Mouse (Mus musculus): ENCODE results near the gene Ddc. TPM values are rescaled to one million over a fixed set of nuclear protein-coding genes. Genes with fewer than 3 reads are reported as not detected.
A peak's percentile ranks its signal among the peaks of the same experiment; 100 is the strongest.

The Ddc gene
- total and polyA plus RNA-seq, 3 experiments = 0.91 to 2.3 (median 1.3) TPM

DNA sequence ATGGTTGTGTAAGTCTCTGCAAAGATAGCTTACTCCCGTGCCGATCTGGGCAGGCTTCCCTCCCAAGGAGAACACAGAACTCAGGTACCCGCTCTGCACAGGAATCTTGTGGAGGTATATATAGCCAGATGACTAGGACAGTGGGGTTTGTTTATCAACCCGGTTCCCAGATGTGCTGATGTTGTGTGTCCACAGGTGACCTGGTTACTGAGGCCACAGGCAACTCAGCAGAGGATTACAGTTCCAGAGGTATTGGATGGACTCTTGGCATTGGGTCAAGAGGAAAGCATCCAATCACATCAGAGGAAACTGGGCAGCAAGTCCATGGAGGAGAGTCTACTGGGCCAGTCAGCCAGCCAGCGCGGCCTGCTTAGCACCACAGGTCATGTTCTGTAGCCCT lies 79.1 kb downstream of the Ddc start:
- Histone ChIP-seq H3K79me2 (replicated peaks; ENCODE audit: control insufficient read depth, insufficient read depth, low read length) (no peaks in the 10 kb centered on the region), H3K27ac (no peak overlapping the region), H3K4me1 (ENCODE audit: control insufficient read depth, insufficient read depth, low read length) (peaks cover 3% of the 10 kb centered on the region), H3K27me3 (ENCODE audit: control insufficient read depth, insufficient read depth, low read length) (no peaks in the 10 kb centered on the region), H3K9ac (ENCODE audit: low read depth, low read length) (no peak overlapping the region), H3K4me3 (no peak overlapping the region), H3K36me3 (ENCODE audit: control insufficient read depth, insufficient read depth, low read length) (no peaks in the 10 kb centered on the region)
- TF ChIP-seq EP300 (IDR thresholded peaks at IDR 0.05; ENCODE audit: insufficient read depth, low read depth, low read length) (no peak), POLR2A (IDR thresholded peaks at IDR 0.05; ENCODE audit: insufficient read depth, low read depth, low read length) (no peak), CTCF (IDR thresholded peaks at IDR 0.05) (no peak)
- WGBS = 81% methylated on average over 6 of the region's 6 CpGs
- DNase-seq = no peak
- intact Hi-C loops (cut with DNase I) = no loop called here

- DNase-seq = no peak
- Histone ChIP-seq H3K27me3 (ENCODE audit: control insufficient read depth, insufficient read depth, low read length) (no peaks in the 10 kb centered on the region), H3K27ac (no peak overlapping the region), H3K4me1 (ENCODE audit: control insufficient read depth, insufficient read depth, low read length) (peaks cover 2% of the 10 kb centered on the region; the same call in 1 of the 2 replicates), H3K79me2 (replicated peaks; ENCODE audit: control insufficient read depth, insufficient read depth, low read length) (no peaks in the 10 kb centered on the region), H3K36me3 (ENCODE audit: control insufficient read depth, insufficient read depth, low read length) (no peaks in the 10 kb centered on the region), H3K4me3 (no peak overlapping the region), H3K9ac (ENCODE audit: low read depth, low read length) (no peak overlapping the region)
- intact Hi-C loops (cut with DNase I) = no loop called here
- WGBS = 67% methylated on average over 3 of the region's 3 CpGs
- TF ChIP-seq POLR2A (IDR thresholded peaks at IDR 0.05; ENCODE audit: insufficient read depth, low read depth, low read length) = no peak
- no peak for TF ChIP-seq CTCF (IDR thresholded peaks at IDR 0.05)
- TF ChIP-seq EP300 (IDR thresholded peaks at IDR 0.05; ENCODE audit: insufficient read depth, low read depth, low read length) = no peak
Observed at GRCm38 (mm10) chr11:11815737-11816136, 82.2 kb downstream of the Ddc start.

GRCm38 (mm10) chr11:11811906-11812480 lies 86.0 kb downstream of the Ddc start:
- Histone ChIP-seq H3K4me1 (ENCODE audit: control insufficient read depth, insufficient read depth, low read length) (peaks cover 1% of the 10 kb centered on the region; the same call in 1 of the 2 replicates), H3K9ac (ENCODE audit: low read depth, low read length) (peak overlapping the region; percentile 67), H3K27me3 (ENCODE audit: control insufficient read depth, insufficient read depth, low read length) (no peaks in the 10 kb centered on the region), H3K4me3 (no peak overlapping the region), H3K79me2 (replicated peaks; ENCODE audit: control insufficient read depth, insufficient read depth, low read length) (no peaks in the 10 kb centered on the region), H3K27ac (no peak overlapping the region), H3K36me3 (ENCODE audit: control insufficient read depth, insufficient read depth, low read length) (no peaks in the 10 kb centered on the region)
- 21% methylated on average over 9 of the region's 9 CpGs for WGBS
- peak; percentile 67 to 77 for DNase-seq
- TF ChIP-seq CTCF (IDR thresholded peaks at IDR 0.05) (peak; percentile 98), EP300 (IDR thresholded peaks at IDR 0.05; ENCODE audit: insufficient read depth, low read depth, low read length) (no peak), POLR2A (IDR thresholded peaks at IDR 0.05; ENCODE audit: insufficient read depth, low read depth, low read length) (no peak)
- intact Hi-C loops (cut with DNase I) = no loop called here

GRCm38 (mm10) chr11:11809404-11810175 lies 88.4 kb downstream of the Ddc start:
- H3K4me3 ChIP-seq = peak overlapping the region; percentile 79
- intact Hi-C loops (cut with DNase I) = no loop called here
- H3K27me3 ChIP-seq (ENCODE audit: control insufficient read depth, insufficient read depth, low read length) = no peaks in the 10 kb centered on the region
- WGBS = 16% methylated on average over 11 of the region's 11 CpGs
- H3K4me1 ChIP-seq (ENCODE audit: control insufficient read depth, insufficient read depth, low read length) = peaks cover 1% of the 10 kb centered on the region; the same call in 1 of the 2 replicates
- H3K79me2 ChIP-seq (replicated peaks; ENCODE audit: control insufficient read depth, insufficient read depth, low read length) = no peaks in the 10 kb centered on the region
- no peaks in the 10 kb centered on the region for H3K36me3 ChIP-seq (ENCODE audit: control insufficient read depth, insufficient read depth, low read length)
- no peak for DNase-seq
- peak overlapping the region; percentile 96 for H3K27ac ChIP-seq
- H3K9ac ChIP-seq (ENCODE audit: low read depth, low read length) = peak overlapping the region; percentile 71
- TF ChIP-seq CTCF (IDR thresholded peaks at IDR 0.05) = no peak
- TF ChIP-seq POLR2A (IDR thresholded peaks at IDR 0.05; ENCODE audit: insufficient read depth, low read depth, low read length) = no peak
- TF ChIP-seq EP300 (IDR thresholded peaks at IDR 0.05; ENCODE audit: insufficient read depth, low read depth, low read length) = no peak

DNA sequence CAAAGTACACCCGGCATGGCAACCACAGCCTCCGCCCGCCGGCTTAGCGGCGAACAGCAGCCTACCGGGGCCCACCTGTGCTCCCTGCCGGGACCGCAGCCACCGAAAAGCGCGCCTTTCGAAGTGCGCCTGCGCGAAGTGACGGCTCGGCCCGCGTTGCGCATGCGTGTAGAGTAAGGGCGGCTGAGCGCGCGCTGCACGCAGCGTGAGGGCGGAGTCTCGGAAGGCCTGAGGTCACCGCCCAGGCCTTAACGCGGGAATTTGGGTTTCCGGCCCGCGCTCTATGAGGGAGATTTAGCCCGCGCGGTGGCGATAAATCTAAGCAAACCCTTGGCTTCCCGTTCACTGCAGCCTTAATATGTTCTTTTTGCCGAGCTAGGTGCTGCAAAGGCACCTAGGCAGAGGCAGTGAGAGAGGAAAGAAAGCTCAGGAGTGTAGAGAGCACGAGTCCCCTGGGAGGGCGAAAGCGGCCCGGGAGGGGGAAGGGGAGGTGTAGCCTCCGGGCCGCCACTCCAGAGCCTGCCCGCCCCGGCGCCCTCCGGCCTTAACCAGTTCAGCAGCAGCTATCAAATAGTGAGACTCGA lies 89.0 kb downstream of the Ddc start, which contains the start of gene Fignl1:
Gene Fignl1 (minus strand): TSS at position 143 of the 584 bp plus-strand sequence.
- Histone ChIP-seq H3K27ac (peak within 1 kb of the TSS; percentile 96), H3K4me3 (peak within 1 kb of the TSS; percentile 79), H3K79me2 (replicated peaks; ENCODE audit: control insufficient read depth, insufficient read depth, low read length) (no peaks in the 10 kb centered on the region), H3K4me1 (ENCODE audit: control insufficient read depth, insufficient read depth, low read length) (peaks cover 1% of the 10 kb centered on the region; the same call in 1 of the 2 replicates), H3K9ac (ENCODE audit: low read depth, low read length) (peak within 1 kb of the TSS; percentile 71), H3K36me3 (ENCODE audit: control insufficient read depth, insufficient read depth, low read length) (no peaks in the 10 kb centered on the region), H3K27me3 (ENCODE audit: control insufficient read depth, insufficient read depth, low read length) (no peaks in the 10 kb centered on the region)
- TF ChIP-seq CTCF (IDR thresholded peaks at IDR 0.05) (peak; percentile 59), POLR2A (IDR thresholded peaks at IDR 0.05; ENCODE audit: insufficient read depth, low read depth, low read length) (peak; percentile 59; the same call in 1 of the 2 replicates), EP300 (IDR thresholded peaks at IDR 0.05; ENCODE audit: insufficient read depth, low read depth, low read length) (no peak)
- under 1% methylated on average over 53 of the region's 53 CpGs for WGBS
- intact Hi-C loops (cut with DNase I) = no loop called here
- peak; percentile 97 to 98 for DNase-seq
